Mouse (Mus musculus): ENCODE measurements around the gene Ovol1.

- peak; percentile 75 for TF ChIP-seq POLR2A (IDR thresholded peaks at IDR 0.05; ENCODE audit: insufficient read length, low read depth)
- TF ChIP-seq POLR2AphosphoS2 (IDR thresholded peaks at IDR 0.05; ENCODE audit: insufficient read length, low read depth): peak; percentile 87
- no peak for TF ChIP-seq TCF3 (IDR thresholded peaks at IDR 0.05; ENCODE audit: insufficient read length, low read depth)
- peak; percentile 89 for TF ChIP-seq E2F4 (IDR thresholded peaks at IDR 0.05; ENCODE audit: insufficient read depth)
- no peak for TF ChIP-seq CEBPB (IDR thresholded peaks at IDR 0.05; ENCODE audit: insufficient read depth, poor library complexity, severe bottlenecking)
- no peak for TF ChIP-seq MYOG (IDR thresholded peaks at IDR 0.05; ENCODE audit: control insufficient read depth in 1 of 3, insufficient read depth in 1 of 3, insufficient read length in 2 of 3, low read depth in 2 of 3)
- no peak for TF ChIP-seq USF1 (IDR thresholded peaks at IDR 0.05; ENCODE audit: low read depth)
These were observed 41.5 kb upstream of the Ovol1 start, which contains the start of gene Rnaseh2c for GRCm38 (mm10) chr19:5601752-5602541.
